Mouse (Mus musculus): ENCODE results near the gene Hist1h2ad. TPM values are rescaled to one million over a fixed set of nuclear protein-coding genes. Genes with fewer than 3 reads are reported as not detected.

Gene Hist1h2ad
- polyA plus RNA-seq, 2 experiments: 1.2 to 6.1 TPM

DNA sequence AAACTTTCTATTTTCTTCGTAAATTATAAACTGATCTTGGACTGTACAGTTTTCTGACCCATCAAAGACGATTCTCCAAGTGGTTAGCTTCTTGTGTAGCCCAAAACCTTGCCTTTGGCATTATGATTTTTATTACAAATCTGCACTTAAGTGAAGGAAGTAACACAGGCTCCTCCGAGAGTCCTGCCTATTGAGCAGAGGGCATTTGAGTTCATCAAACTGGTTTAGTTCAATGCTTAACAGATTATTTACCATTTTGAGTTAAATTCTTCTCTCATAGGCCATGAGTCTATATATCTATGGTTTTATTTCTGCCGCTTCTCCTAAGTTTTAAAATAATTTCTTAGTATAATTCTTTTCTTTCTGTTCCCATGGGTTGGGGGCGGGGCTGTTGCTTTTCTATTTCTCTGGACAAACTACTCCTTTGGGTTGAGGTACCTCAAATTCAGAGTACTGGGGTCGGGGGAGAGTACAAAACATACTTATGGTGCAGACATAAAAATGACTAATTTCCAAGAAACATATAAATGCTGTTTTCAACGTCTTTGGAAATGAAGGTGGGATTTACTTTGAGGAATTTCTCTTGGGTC lies 48.8 kb downstream of the Hist1h2ad start:
- Histone ChIP-seq H3K9me3 (ENCODE audit: control insufficient read depth, low read length) (no peaks in the 10 kb centered on the region), H3K4me3 (replicated peaks; ENCODE audit: low read length) (peak overlapping the region; percentile 61), H3K4me1 (ENCODE audit: control insufficient read depth, insufficient read depth, low read length) (no peaks in the 10 kb centered on the region), H3K27me3 (ENCODE audit: control insufficient read depth, insufficient read depth, low read length) (no peaks in the 10 kb centered on the region), H3K9ac (ENCODE audit: low read depth, low read length, severe bottlenecking) (peak overlapping the region; percentile 82), H3K4me2 (replicated peaks; ENCODE audit: low read depth, low read length, severe bottlenecking) (peak overlapping the region; percentile 88), H3K27ac (replicated peaks; ENCODE audit: low read depth, low read length) (peak overlapping the region; percentile 97), H3K36me3 (ENCODE audit: control insufficient read depth, insufficient read depth, low read length) (no peaks in the 10 kb centered on the region)
- peak; percentile 28 for DNase-seq (ENCODE audit: low spot score)
- 28% methylated on average over 7 of the region's 7 CpGs for WGBS
- no peak for TF ChIP-seq POLR2A (IDR thresholded peaks at IDR 0.05; ENCODE audit: borderline replicate concordance, extremely low read depth, insufficient read depth, insufficient read length)
- no peak for ATAC-seq (ENCODE audit: low FRiP score, low read depth)

Small RNA genes lying within 50 kb of the gene (microRNA-seq; reads per million reads assigned to microRNA genes)
- gene Gm44297 (not detected), gene Gm44359 (not detected), gene Gm44394 (not detected)

Other genes starting within 250 kb of the Hist1h2ad start
Only the 30 nearest of the 35 such genes appear.
- gene Abt1, start 150.5 kb upstream of the Hist1h2ad start, polyA plus RNA-seq (2012; rRNA removed): 6.9 and 9.9 TPM in 2 replicates
- gene Abt1, start 150.5 kb upstream of the Hist1h2ad start, polyA plus RNA-seq (2014; fragmentation: Nextera tagmentation; extraction: Ambion mirVana): 12.0 and 12.2 TPM in 2 replicates
- 0.31 and 0.32 TPM in 2 replicates for gene Btn1a1, start 108.5 kb upstream of the Hist1h2ad start, polyA plus RNA-seq (2012; rRNA removed)
- not detected in 2 replicates for gene Btn1a1, start 108.5 kb upstream of the Hist1h2ad start, polyA plus RNA-seq (2014; fragmentation: Nextera tagmentation; extraction: Ambion mirVana)
- gene Btn2a2, start 85.5 kb upstream of the Hist1h2ad start, polyA plus RNA-seq (2012; rRNA removed): 0.62 and 0.79 TPM in 2 replicates
- gene Btn2a2, start 85.5 kb upstream of the Hist1h2ad start, polyA plus RNA-seq (2014; fragmentation: Nextera tagmentation; extraction: Ambion mirVana): 0.89 and 1.2 TPM in 2 replicates
- gene Hist1h4h, start 43.3 kb upstream of the Hist1h2ad start, polyA plus RNA-seq (2012; rRNA removed): 18.2 and 19.2 TPM in 2 replicates
- 5.5 and 8.1 TPM in 2 replicates for gene Hist1h4h, start 43.3 kb upstream of the Hist1h2ad start, polyA plus RNA-seq (2014; fragmentation: Nextera tagmentation; extraction: Ambion mirVana)
- gene Hist1h2af, start 40.5 kb upstream of the Hist1h2ad start, polyA plus RNA-seq (2012; rRNA removed): 557 and 662 TPM in 2 replicates
- gene Hist1h2af, start 40.5 kb upstream of the Hist1h2ad start, polyA plus RNA-seq (2014; fragmentation: Nextera tagmentation; extraction: Ambion mirVana): 9.1 and 11.0 TPM in 2 replicates
- gene Hist1h3g, start 39.0 kb upstream of the Hist1h2ad start, polyA plus RNA-seq (2012; rRNA removed): 32.6 and 62.7 TPM in 2 replicates
- 4.1 and 6.7 TPM in 2 replicates for gene Hist1h3g, start 39.0 kb upstream of the Hist1h2ad start, polyA plus RNA-seq (2014; fragmentation: Nextera tagmentation; extraction: Ambion mirVana)
- gene Hist1h2bh, start 31.0 kb upstream of the Hist1h2ad start, polyA plus RNA-seq (2012; rRNA removed): 5.2 and 6.1 TPM in 2 replicates
- gene Hist1h2bh, start 31.0 kb upstream of the Hist1h2ad start, polyA plus RNA-seq (2014; fragmentation: Nextera tagmentation; extraction: Ambion mirVana): 0.48 and 0.57 TPM in 2 replicates
- 4.1 and 7.4 TPM in 2 replicates for gene Hist1h3f, start 30.3 kb upstream of the Hist1h2ad start, polyA plus RNA-seq (2012; rRNA removed)
- gene Hist1h3f, start 30.3 kb upstream of the Hist1h2ad start, polyA plus RNA-seq (2014; fragmentation: Nextera tagmentation; extraction: Ambion mirVana): 0.65 and 1.00 TPM in 2 replicates
- 13.7 and 21.4 TPM in 2 replicates for gene Hist1h4f, start 22.7 kb upstream of the Hist1h2ad start, polyA plus RNA-seq (2012; rRNA removed)
- gene Hist1h4f, start 22.7 kb upstream of the Hist1h2ad start, polyA plus RNA-seq (2014; fragmentation: Nextera tagmentation; extraction: Ambion mirVana): 2.6 and 2.8 TPM in 2 replicates
- gene Hist1h1d, start 21.1 kb upstream of the Hist1h2ad start, polyA plus RNA-seq (2012; rRNA removed): 0.50 and 0.62 TPM in 2 replicates
- 0.47 and 0.61 TPM in 2 replicates for gene Hist1h1d, start 21.1 kb upstream of the Hist1h2ad start, polyA plus RNA-seq (2014; fragmentation: Nextera tagmentation; extraction: Ambion mirVana)
- gene Hist1h3e, start 12.0 kb upstream of the Hist1h2ad start, polyA plus RNA-seq (2012; rRNA removed): 36.1 and 54.1 TPM in 2 replicates
- gene Hist1h3e, start 12.0 kb upstream of the Hist1h2ad start, polyA plus RNA-seq (2014; fragmentation: Nextera tagmentation; extraction: Ambion mirVana): 6.7 and 7.0 TPM in 2 replicates
- 19.8 and 35.0 TPM in 2 replicates for gene Hist1h2ae, start 3.2 kb upstream of the Hist1h2ad start, polyA plus RNA-seq (2012; rRNA removed)
- gene Hist1h2ae, start 3.2 kb upstream of the Hist1h2ad start, polyA plus RNA-seq (2014; fragmentation: Nextera tagmentation; extraction: Ambion mirVana): 103 and 109 TPM in 2 replicates
- 38.9 and 60.8 TPM in 2 replicates for gene Hist1h2bg, start 3.0 kb upstream of the Hist1h2ad start, polyA plus RNA-seq (2012; rRNA removed)
- gene Hist1h2bg, start 3.0 kb upstream of the Hist1h2ad start, polyA plus RNA-seq (2014; fragmentation: Nextera tagmentation; extraction: Ambion mirVana): 6.9 and 10.0 TPM in 2 replicates
- 17.8 and 25.9 TPM in 2 replicates for gene Hist1h2bf, start 185 bp upstream of the Hist1h2ad start, polyA plus RNA-seq (2012; rRNA removed)
- 5.3 and 8.5 TPM in 2 replicates for gene Hist1h2bf, start 185 bp upstream of the Hist1h2ad start, polyA plus RNA-seq (2014; fragmentation: Nextera tagmentation; extraction: Ambion mirVana)
- gene Hist1h3d, start 1.4 kb downstream of the Hist1h2ad start, polyA plus RNA-seq (2012; rRNA removed): 30.0 and 33.8 TPM in 2 replicates
- 6.8 and 10.4 TPM in 2 replicates for gene Hist1h3d, start 1.4 kb downstream of the Hist1h2ad start, polyA plus RNA-seq (2014; fragmentation: Nextera tagmentation; extraction: Ambion mirVana)
- gene Hist1h4d, start 7.2 kb downstream of the Hist1h2ad start, polyA plus RNA-seq (2012; rRNA removed): 9.4 and 9.8 TPM in 2 replicates
- 95.5 and 101 TPM in 2 replicates for gene Hist1h4d, start 7.2 kb downstream of the Hist1h2ad start, polyA plus RNA-seq (2014; fragmentation: Nextera tagmentation; extraction: Ambion mirVana)
- gene Hist1h2be, start 46.7 kb downstream of the Hist1h2ad start, polyA plus RNA-seq (2012; rRNA removed): 3.0 and 3.4 TPM in 2 replicates
- 1.2 and 1.5 TPM in 2 replicates for gene Hist1h2be, start 46.7 kb downstream of the Hist1h2ad start, polyA plus RNA-seq (2014; fragmentation: Nextera tagmentation; extraction: Ambion mirVana)
- gene Hist1h1e, start 48.2 kb downstream of the Hist1h2ad start, polyA plus RNA-seq (2012; rRNA removed): 7.4 and 7.7 TPM in 2 replicates
- gene Hist1h1e, start 48.2 kb downstream of the Hist1h2ad start, polyA plus RNA-seq (2014; fragmentation: Nextera tagmentation; extraction: Ambion mirVana): 15.8 and 16.4 TPM in 2 replicates
- 1.6 and 2.7 TPM in 2 replicates for gene Hist1h2ac, start 109.6 kb downstream of the Hist1h2ad start, polyA plus RNA-seq (2012; rRNA removed)
- gene Hist1h2ac, start 109.6 kb downstream of the Hist1h2ad start, polyA plus RNA-seq (2014; fragmentation: Nextera tagmentation; extraction: Ambion mirVana): 0.65 and 0.78 TPM in 2 replicates
- 48.2 and 49.5 TPM in 2 replicates for gene Hist1h2bc, start 109.8 kb downstream of the Hist1h2ad start, polyA plus RNA-seq (2012; rRNA removed)
- 34.9 and 44.4 TPM in 2 replicates for gene Hist1h2bc, start 109.8 kb downstream of the Hist1h2ad start, polyA plus RNA-seq (2014; fragmentation: Nextera tagmentation; extraction: Ambion mirVana)
- gene Hist1h1t, start 121.4 kb downstream of the Hist1h2ad start, polyA plus RNA-seq (2012; rRNA removed): 0.20 and 0.33 TPM in 2 replicates
- gene Hist1h1t, start 121.4 kb downstream of the Hist1h2ad start, polyA plus RNA-seq (2014; fragmentation: Nextera tagmentation; extraction: Ambion mirVana): 0.21 TPM in 1 of 2 replicates, not detected in the other
- gene Hist1h4c, start 124.1 kb downstream of the Hist1h2ad start, polyA plus RNA-seq (2012; rRNA removed): 5.6 and 10.0 TPM in 2 replicates
- 8.7 and 10.2 TPM in 2 replicates for gene Hist1h4c, start 124.1 kb downstream of the Hist1h2ad start, polyA plus RNA-seq (2014; fragmentation: Nextera tagmentation; extraction: Ambion mirVana)
- 3.6 and 4.5 TPM in 2 replicates for gene Hfe, start 136.5 kb downstream of the Hist1h2ad start, polyA plus RNA-seq (2012; rRNA removed)
- gene Hfe, start 136.5 kb downstream of the Hist1h2ad start, polyA plus RNA-seq (2014; fragmentation: Nextera tagmentation; extraction: Ambion mirVana): 9.3 and 10.5 TPM in 2 replicates
- 23.7 and 28.5 TPM in 2 replicates for gene Hist1h1c, start 164.4 kb downstream of the Hist1h2ad start, polyA plus RNA-seq (2012; rRNA removed)
- 24.7 and 27.5 TPM in 2 replicates for gene Hist1h1c, start 164.4 kb downstream of the Hist1h2ad start, polyA plus RNA-seq (2014; fragmentation: Nextera tagmentation; extraction: Ambion mirVana)
- 41.4 and 92.0 TPM in 2 replicates for gene Hist1h3c, start 171.2 kb downstream of the Hist1h2ad start, polyA plus RNA-seq (2012; rRNA removed)
- gene Hist1h3c, start 171.2 kb downstream of the Hist1h2ad start, polyA plus RNA-seq (2014; fragmentation: Nextera tagmentation; extraction: Ambion mirVana): 8.1 and 12.0 TPM in 2 replicates
- 13.5 and 15.9 TPM in 2 replicates for gene Hist1h2bb, start 172.4 kb downstream of the Hist1h2ad start, polyA plus RNA-seq (2012; rRNA removed)
- gene Hist1h2bb, start 172.4 kb downstream of the Hist1h2ad start, polyA plus RNA-seq (2014; fragmentation: Nextera tagmentation; extraction: Ambion mirVana): 1.2 and 1.4 TPM in 2 replicates
- gene Hist1h2ab, start 176.7 kb downstream of the Hist1h2ad start, polyA plus RNA-seq (2012; rRNA removed): 37.1 and 40.4 TPM in 2 replicates
- gene Hist1h2ab, start 176.7 kb downstream of the Hist1h2ad start, polyA plus RNA-seq (2014; fragmentation: Nextera tagmentation; extraction: Ambion mirVana): 39.0 and 40.1 TPM in 2 replicates
- gene Hist1h3b, start 177.9 kb downstream of the Hist1h2ad start, polyA plus RNA-seq (2012; rRNA removed): 52.4 and 65.5 TPM in 2 replicates
- 6.5 and 12.4 TPM in 2 replicates for gene Hist1h3b, start 177.9 kb downstream of the Hist1h2ad start, polyA plus RNA-seq (2014; fragmentation: Nextera tagmentation; extraction: Ambion mirVana)
- 20.0 and 26.6 TPM in 2 replicates for gene Hist1h4b, start 182.6 kb downstream of the Hist1h2ad start, polyA plus RNA-seq (2012; rRNA removed)
- gene Hist1h4b, start 182.6 kb downstream of the Hist1h2ad start, polyA plus RNA-seq (2014; fragmentation: Nextera tagmentation; extraction: Ambion mirVana): 4.4 and 6.6 TPM in 2 replicates
- 10.1 and 16.1 TPM in 2 replicates for gene Hist1h4a, start 186.8 kb downstream of the Hist1h2ad start, polyA plus RNA-seq (2012; rRNA removed)
- gene Hist1h4a, start 186.8 kb downstream of the Hist1h2ad start, polyA plus RNA-seq (2014; fragmentation: Nextera tagmentation; extraction: Ambion mirVana): 0.84 and 0.90 TPM in 2 replicates